Comparison of ENCODE assay signal across 16 mouse cellular contexts in the genomic region with DNA sequence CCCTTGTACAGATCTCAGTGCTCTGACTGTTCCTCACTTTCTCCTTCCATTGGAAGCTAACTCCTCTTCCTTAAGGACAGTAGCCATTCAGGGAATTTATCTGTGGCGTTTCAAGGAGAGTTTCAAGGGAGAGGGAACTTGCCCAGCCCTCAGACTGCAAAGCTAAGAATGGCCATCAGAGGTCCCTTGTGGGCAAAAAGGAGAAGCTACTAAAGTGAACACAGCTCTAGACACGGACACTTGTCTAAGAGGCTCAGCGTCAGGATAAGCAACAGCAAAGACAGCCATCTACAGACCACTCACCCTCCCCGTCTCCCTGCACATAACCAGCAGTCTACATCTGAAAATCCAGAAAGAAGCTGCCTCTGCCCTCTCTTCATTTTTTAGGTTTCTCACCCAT. TPM values are rescaled to one million over a fixed set of nuclear protein-coding genes. Genes with fewer than 3 reads are reported as not detected.
DNase-seq lines count a peak whose midpoint lies in the region; ATAC-seq and TF ChIP-seq lines count a peak whose summit lies in the region.
"Had no signal": no experiment of that assay in that cellular context is flagged by ENCODE, and none has a peak within 500 bp of the region (broad histone marks: within the 10 kb centered on the region; RNA-seq: fewer than 3 reads in every experiment).

No protein-coding gene starts in this region.

- no peak overlapping the region for H3K4me2 ChIP-seq in kidney, postnatal 0 days (ENCODE audit: low read length)
- H3K4me2 ChIP-seq: intestine, embryonic 15.5 days; lung, embryonic 15.5 days had no signal

- peak; percentile 31; the same call in 1 of the 2 replicates for TF ChIP-seq CTCF in kidney, postnatal 0 days (IDR thresholded peaks at IDR 0.05; ENCODE audit: low read depth)
- TF ChIP-seq CTCF in thymus, adult 2 months (IDR thresholded peaks at IDR 0.05; ENCODE audit: borderline replicate concordance, control insufficient read depth, extremely low read depth, insufficient read depth, low read length, poor library complexity) = no peak

- no peak overlapping the region for H3K27ac ChIP-seq in kidney, postnatal 0 days
- H3K27ac ChIP-seq in thymus, adult 2 months (ENCODE audit: control insufficient read depth, insufficient read depth, low read length) = no peak overlapping the region
- H3K27ac ChIP-seq: intestine, embryonic 15.5 days; lung, embryonic 15.5 days had no signal

- 35% methylated on average over 4 of the region's 4 CpGs for WGBS in kidney, postnatal 0 days
- 16% methylated on average over 4 of the region's 4 CpGs for WGBS in thymus, adult 2 months

- H3K4me1 ChIP-seq in kidney, postnatal 0 days (replicated peaks; ENCODE audit: insufficient read depth, low read length) = no peaks in the 10 kb centered on the region
- H3K4me1 ChIP-seq in thymus, adult 2 months (replicated peaks; ENCODE audit: control insufficient read depth, insufficient read depth, low read length) = peaks cover 7% of the 10 kb centered on the region
- H3K4me1 ChIP-seq: intestine, embryonic 15.5 days; lung, embryonic 15.5 days had no signal

- H3K36me3 ChIP-seq in kidney, postnatal 0 days (ENCODE audit: insufficient read depth, low read length) = no peaks in the 10 kb centered on the region
- no peaks in the 10 kb centered on the region for H3K36me3 ChIP-seq in thymus, adult 2 months (ENCODE audit: control insufficient read depth, insufficient read depth, low read length)
- H3K36me3 ChIP-seq: intestine, embryonic 15.5 days; lung, embryonic 15.5 days had no signal

- no peak overlapping the region for H3K4me3 ChIP-seq in kidney, postnatal 0 days (replicated peaks; ENCODE audit: low read depth, low read length)
- H3K4me3 ChIP-seq in thymus, adult 2 months (ENCODE audit: control insufficient read depth, insufficient read depth, low read length) = no peak overlapping the region
- H3K4me3 ChIP-seq: intestine, embryonic 15.5 days; lung, embryonic 15.5 days had no signal

- no peak for TF ChIP-seq POLR2A in thymus, adult 2 months (IDR thresholded peaks at IDR 0.05; ENCODE audit: control insufficient read depth, extremely low read depth, insufficient read depth, low read length, poor library complexity)

- H3K27me3 ChIP-seq in kidney, postnatal 0 days (ENCODE audit: insufficient read depth, low read length) = no peaks in the 10 kb centered on the region
- no peaks in the 10 kb centered on the region for H3K27me3 ChIP-seq in thymus, adult 2 months (ENCODE audit: control insufficient read depth, insufficient read depth, low read length)
- H3K27me3 ChIP-seq: intestine, embryonic 15.5 days; lung, embryonic 15.5 days had no signal

- no peak for ATAC-seq in kidney, postnatal 0 days (replicated peaks; ENCODE audit: low FRiP score, low read depth)
- peak; percentile 98 for ATAC-seq in common myeloid progenitor, adult 5-6 weeks (replicated peaks; ENCODE audit: low read depth, poor library complexity, severe bottlenecking)
- ATAC-seq: intestine, embryonic 15.5 days; midbrain, embryonic 16.5 days had no signal

- DNase-seq in kidney, postnatal 0 days (ENCODE audit: low spot score) = no peak
- DNase-seq in kidney, adult 11 months = no peak
- DNase-seq in thymus, adult 2 months = peak; percentile 11
- no peak for DNase-seq in thymus, adult 18-20 months
- DNase-seq in thymus, postnatal 4 days = peak; percentile 29
- DNase-seq in right cerebral cortex, postnatal 25 days = no peak
- no peak for DNase-seq in natural killer cell, adult 2 months (ENCODE audit: low spot score in 2 of 2)
- DNase-seq: heart, adult 18-20 months; left cerebral cortex, postnatal 4 days had no signal

- H3K9me3 ChIP-seq in kidney, postnatal 0 days (replicated peaks; ENCODE audit: low read length) = no peaks in the 10 kb centered on the region
- H3K9me3 ChIP-seq: intestine, embryonic 15.5 days; lung, embryonic 15.5 days had no signal

- no peak overlapping the region for H3K9ac ChIP-seq in kidney, postnatal 0 days (ENCODE audit: low read depth, low read length)
- H3K9ac ChIP-seq: intestine, embryonic 15.5 days; lung, embryonic 15.5 days had no signal

RNA-seq across cellular contexts. Expression of a gene that starts 4.9 kb away (rescaled TPM):
- 0.10 and 0.18 TPM in 2 replicates for polyA plus RNA-seq in kidney, postnatal 0 days (2015; fragmentation: Nextera tagmentation; extraction: Ambion mirVana)
- not detected in 2 replicates for polyA plus RNA-seq in thymus, adult 2 months (2012; rRNA removed)
- total RNA-seq in common myeloid progenitor, adult 5-6 weeks (2017) = not detected in 2 replicates
- total RNA-seq: adrenal gland, adult 18-20 months; heart, adult 18-20 months; heart, postnatal 25 days; layer of hippocampus, adult 8-10 months; left cerebral cortex, postnatal 4 days had no signal

RNA-seq across cellular contexts. Expression of a gene that starts 53.0 kb away (rescaled TPM):
- 8.9 and 9.5 TPM in 2 replicates for polyA plus RNA-seq in kidney, postnatal 0 days (2015; fragmentation: Nextera tagmentation; extraction: Ambion mirVana)
- polyA plus RNA-seq in thymus, adult 2 months (2012; rRNA removed) = 6.1 and 7.5 TPM in 2 replicates
- total RNA-seq in common myeloid progenitor, adult 5-6 weeks (2017) = 14.6 and 21.8 TPM in 2 replicates

Comparison
In these comparisons a context has a peak if more than half of its experiments do, and no peak if none do; other contexts are left out.
1. DNase-seq: peak in thymus, adult 2 months (single experiment) and thymus, postnatal 4 days (single experiment); none in kidney, postnatal 0 days (single experiment), kidney, adult 11 months (single experiment), thymus, adult 18-20 months (0 of 2), right cerebral cortex, postnatal 25 days (single experiment) and natural killer cell, adult 2 months (0 of 2).